Mouse (Mus musculus) testis, adult 2 months (tissue): ENCODE measurements around the gene Antxr2.

ENCODE experiments used
- CTCF ChIP-seq: fragments of 200-500 bp; IDR thresholded peaks from 2 replicates; pipeline ENCODE4 v1.5.1; 2012; ENCODE audit warnings: low read depth, mild to moderate bottlenecking, inconsistent platforms, low read length, moderate library complexity; ENCODE audit not compliant: control insufficient read depth, insufficient read depth, insufficient replicate concordance
- POLR2A ChIP-seq: fragments of 200-500 bp; IDR thresholded peaks from 2 replicates; pipeline ENCODE4 v1.6.1; 2012; ENCODE audit warnings: low read depth, mild to moderate bottlenecking, inconsistent platforms, low read length, moderate library complexity; ENCODE audit not compliant: control insufficient read depth

DNA sequence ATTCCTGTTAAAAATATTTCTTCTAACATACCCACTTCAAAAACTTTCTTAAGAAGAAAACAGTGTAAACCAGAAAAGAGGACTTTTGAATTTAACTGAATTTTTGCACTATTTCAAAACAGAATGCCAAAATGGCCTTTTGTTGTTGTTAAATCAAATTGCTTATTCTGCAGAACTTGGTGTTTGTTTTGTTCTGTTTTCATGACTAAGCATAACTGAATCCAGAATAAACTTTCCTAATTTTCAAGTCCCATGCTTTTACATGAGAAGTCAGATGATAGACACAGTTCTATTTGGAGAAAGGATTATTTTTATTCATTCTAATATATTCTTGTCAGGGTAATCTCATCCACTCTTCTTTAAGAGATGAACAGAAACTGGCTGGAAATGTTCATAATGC lies 64.7 kb downstream of the Antxr2 start:
- no peak for TF ChIP-seq CTCF
- TF ChIP-seq POLR2A = no peak
